In the genomic region with DNA sequence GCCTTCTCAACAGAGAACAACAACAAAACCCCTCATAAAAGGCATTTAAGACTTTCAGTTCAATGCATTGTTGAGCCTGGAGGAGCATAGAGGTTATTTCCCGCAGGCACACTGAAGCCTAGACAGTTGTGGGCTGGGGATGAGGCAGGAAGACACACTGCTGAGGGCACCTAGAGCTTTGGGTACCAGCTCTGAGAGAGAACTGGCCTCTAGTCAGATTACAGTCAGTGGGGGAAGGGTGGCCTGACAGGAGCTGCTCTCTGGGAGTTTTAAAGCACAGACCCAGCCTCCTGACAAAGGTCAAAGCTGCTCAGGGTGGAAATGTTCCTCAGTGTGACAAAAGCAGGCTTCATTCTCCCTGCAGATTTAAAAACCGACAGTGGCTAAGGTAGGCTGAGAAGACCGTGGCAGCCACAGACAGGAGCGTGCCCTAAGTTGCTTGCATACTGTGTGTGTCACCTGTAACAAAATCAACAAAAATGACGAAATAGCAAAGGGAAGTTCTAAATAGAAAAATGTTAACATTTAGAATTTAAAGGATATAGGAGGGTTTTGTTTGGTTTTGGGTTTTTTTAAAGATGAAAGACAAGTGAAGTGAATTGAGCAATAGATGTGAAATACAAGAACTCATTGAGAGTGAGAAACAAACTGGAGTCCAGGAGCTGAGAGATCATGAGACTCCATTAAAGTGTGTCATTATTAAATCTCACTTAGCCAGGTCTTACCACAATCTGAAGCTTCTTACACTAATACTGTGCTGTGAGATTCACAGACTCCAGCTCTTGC, we compare ENCODE assay signal across 35 mouse cellular contexts. TPM values are rescaled to one million over a fixed set of nuclear protein-coding genes. Genes with fewer than 3 reads are reported as not detected.
A peak's percentile ranks its signal among the peaks of the same experiment; 100 is the strongest.
DNase-seq lines count a peak whose midpoint lies in the region; ATAC-seq and TF ChIP-seq lines count a peak whose summit lies in the region.
"Had no signal": no experiment of that assay in that cellular context is flagged by ENCODE, and none has a peak within 500 bp of the region (broad histone marks: within the 10 kb centered on the region; RNA-seq: fewer than 3 reads in every experiment).

No protein-coding gene starts in this region.

- no peak overlapping the region for H3K4me2 ChIP-seq in lung, embryonic 15.5 days
- no peak overlapping the region for H3K4me2 ChIP-seq in liver, embryonic 11.5 days
- H3K4me2 ChIP-seq in liver, embryonic 14.5 days (ENCODE audit: low read depth), result no peak overlapping the region
- H3K4me2 ChIP-seq in hindbrain, postnatal 0 days (ENCODE audit: low read depth, low read length), result no peak overlapping the region
- H3K4me2 ChIP-seq: embryonic facial prominence, embryonic 12.5 days; forebrain, embryonic 15.5 days; heart, embryonic 12.5 days; hindbrain, embryonic 13.5 days; neural tube, embryonic 15.5 days; stomach, embryonic 15.5 days had no signal

- TF ChIP-seq EP300 in liver, embryonic 14.5 days (IDR thresholded peaks at IDR 0.05; ENCODE audit: low read depth), result no peak

- H3K9me3 ChIP-seq in lung, embryonic 15.5 days, result no peaks in the 10 kb centered on the region
- H3K9me3 ChIP-seq in liver, embryonic 11.5 days (ENCODE audit: control insufficient read depth, low read length), result no peaks in the 10 kb centered on the region
- no peaks in the 10 kb centered on the region for H3K9me3 ChIP-seq in liver, embryonic 14.5 days (ENCODE audit: control insufficient read depth, low read length)
- no peaks in the 10 kb centered on the region for H3K9me3 ChIP-seq in forebrain, embryonic 10.5 days
- no peaks in the 10 kb centered on the region for H3K9me3 ChIP-seq in hindbrain, postnatal 0 days (ENCODE audit: low read length)
- H3K9me3 ChIP-seq: embryonic facial prominence, embryonic 12.5 days; forebrain, embryonic 15.5 days; heart, embryonic 12.5 days; hindbrain, embryonic 13.5 days; neural tube, embryonic 15.5 days; stomach, embryonic 15.5 days had no signal

- H3K36me3 ChIP-seq in lung, embryonic 15.5 days, result peaks cover 55% of the 10 kb centered on the region
- H3K36me3 ChIP-seq in liver, embryonic 11.5 days (ENCODE audit: control insufficient read depth, insufficient read depth, low read length), result peaks cover 63% of the 10 kb centered on the region
- H3K36me3 ChIP-seq in liver, embryonic 14.5 days (replicated peaks; ENCODE audit: control insufficient read depth, insufficient read depth, low read depth), result peaks cover 15% of the 10 kb centered on the region
- peaks cover 99% of the 10 kb centered on the region for H3K36me3 ChIP-seq in forebrain, embryonic 10.5 days (replicated peaks)
- H3K36me3 ChIP-seq in hindbrain, postnatal 0 days (ENCODE audit: insufficient read depth, low read length), result peaks cover 72% of the 10 kb centered on the region

- TF ChIP-seq CTCF in liver, embryonic 14.5 days (IDR thresholded peaks at IDR 0.05; ENCODE audit: low read depth), result no peak
- TF ChIP-seq CTCF in hindbrain, postnatal 0 days (IDR thresholded peaks at IDR 0.05; ENCODE audit: low read depth), result no peak

- DNase-seq in lung, postnatal 10 days, result no peak
- DNase-seq in liver, embryonic 11.5 days (ENCODE audit: low spot score), result no peak
- DNase-seq in liver, embryonic 14.5 days (ENCODE audit: low read depth in 3 of 3, low spot score in 3 of 3), result no peak
- DNase-seq in lung, postnatal 25 days (ENCODE audit: low spot score), result peak; percentile 39
- no peak for DNase-seq in forebrain, embryonic 10.5 days (ENCODE audit: extremely low spot score, low spot score)
- DNase-seq in hindbrain, postnatal 0 days (ENCODE audit: low spot score), result no peak
- DNase-seq: adrenal gland, adult 2 months; adrenal gland, postnatal 36 days; B cell, adult 2 months; cerebellum, adult 8-10 months; cerebellum, postnatal 25 days; gastrocnemius, adult 2 months; heart, postnatal 4 days; kidney, adult 11 months; kidney, postnatal 25 days; midbrain, embryonic 14.5 days; retina, postnatal 1 day; right cerebral cortex, postnatal 14 days had no signal

- no peak for ATAC-seq in lung, embryonic 15.5 days (ENCODE audit: borderline replicate concordance, extremely low read depth, low FRiP score, low TSS enrichment)
- ATAC-seq in liver, embryonic 11.5 days (replicated peaks; ENCODE audit: low FRiP score), result peak; percentile 54; the same call in 1 of the 2 replicates
- 0 out of 2 replicates have a peak, but pooled peaks have one; percentile 35 for ATAC-seq in liver, embryonic 14.5 days (ENCODE audit: insufficient read depth)
- no peak for ATAC-seq in granulocyte monocyte progenitor cell, adult 5-6 weeks (replicated peaks; ENCODE audit: poor library complexity, severe bottlenecking)
- ATAC-seq in hindbrain, postnatal 0 days, result no peak
- ATAC-seq: forebrain, embryonic 15.5 days; inflammation-experienced regulatory T-cells, adult 6 months had no signal

- no peak overlapping the region for H3K4me3 ChIP-seq in lung, embryonic 15.5 days
- H3K4me3 ChIP-seq in liver, embryonic 11.5 days (ENCODE audit: low read depth, low read length), result no peak overlapping the region
- H3K4me3 ChIP-seq in liver, embryonic 14.5 days (ENCODE audit: insufficient read depth in 1 of 2, low read depth in 2 of 2, low read length in 2 of 2), result no peak overlapping the region
- no peak overlapping the region for H3K4me3 ChIP-seq in forebrain, embryonic 10.5 days
- no peak overlapping the region for H3K4me3 ChIP-seq in hindbrain, postnatal 0 days (ENCODE audit: low read length)
- H3K4me3 ChIP-seq: embryonic facial prominence, embryonic 12.5 days; forebrain, embryonic 15.5 days; gastrocnemius, adult 2 months; heart, embryonic 12.5 days; hindbrain, embryonic 13.5 days; layer of hippocampus, adult 2 months; left cerebral cortex, adult 2 months; neural tube, embryonic 15.5 days; stomach, embryonic 15.5 days had no signal

- H3K4me1 ChIP-seq in lung, embryonic 15.5 days, result peaks cover 6% of the 10 kb centered on the region; the same call in 1 of the 2 replicates
- no peaks in the 10 kb centered on the region; the same call in 1 of the 2 replicates for H3K4me1 ChIP-seq in liver, embryonic 11.5 days (replicated peaks; ENCODE audit: control insufficient read depth, insufficient read depth, low read length)
- H3K4me1 ChIP-seq in liver, embryonic 14.5 days (replicated peaks; ENCODE audit: control insufficient read depth in 2 of 2, insufficient read depth in 2 of 2, low read length in 1 of 2), result peaks cover 6 to 8% of the 10 kb centered on the region in 2 experiments
- no peaks in the 10 kb centered on the region for H3K4me1 ChIP-seq in forebrain, embryonic 10.5 days
- H3K4me1 ChIP-seq in hindbrain, postnatal 0 days (ENCODE audit: insufficient read depth, low read length), result no peaks in the 10 kb centered on the region
- H3K4me1 ChIP-seq: embryonic facial prominence, embryonic 12.5 days; forebrain, embryonic 15.5 days; heart, embryonic 12.5 days; hindbrain, embryonic 13.5 days; neural tube, embryonic 15.5 days; stomach, embryonic 15.5 days had no signal

- WGBS in lung, embryonic 15.5 days, result 70% methylated on average over 5 of the region's 5 CpGs
- 80% methylated on average over 5 of the region's 5 CpGs for WGBS in liver, embryonic 11.5 days
- 70% methylated on average over 5 of the region's 5 CpGs for WGBS in liver, embryonic 14.5 days (ENCODE audit: insufficient replicate concordance)
- 87% methylated on average over 5 of the region's 5 CpGs for WGBS in forebrain, embryonic 10.5 days
- 79% methylated on average over 5 of the region's 5 CpGs for WGBS in hindbrain, postnatal 0 days

- no peak overlapping the region for H3K9ac ChIP-seq in lung, embryonic 15.5 days
- no peak overlapping the region for H3K9ac ChIP-seq in liver, embryonic 11.5 days (ENCODE audit: low read depth, low read length)
- no peak overlapping the region for H3K9ac ChIP-seq in liver, embryonic 14.5 days (replicated peaks)
- H3K9ac ChIP-seq in hindbrain, postnatal 0 days (replicated peaks; ENCODE audit: low read length), result no peak overlapping the region
- H3K9ac ChIP-seq: embryonic facial prominence, embryonic 12.5 days; forebrain, embryonic 15.5 days; heart, embryonic 12.5 days; hindbrain, embryonic 13.5 days; neural tube, embryonic 15.5 days; stomach, embryonic 15.5 days had no signal

- no peaks in the 10 kb centered on the region for H3K27me3 ChIP-seq in lung, embryonic 15.5 days
- H3K27me3 ChIP-seq in liver, embryonic 11.5 days (replicated peaks; ENCODE audit: control insufficient read depth, insufficient read depth, low read length), result no peaks in the 10 kb centered on the region
- H3K27me3 ChIP-seq in liver, embryonic 14.5 days (ENCODE audit: control insufficient read depth, insufficient read depth, low read length), result no peaks in the 10 kb centered on the region
- no peaks in the 10 kb centered on the region for H3K27me3 ChIP-seq in forebrain, embryonic 10.5 days (ENCODE audit: poor library complexity, severe bottlenecking)
- no peaks in the 10 kb centered on the region for H3K27me3 ChIP-seq in hindbrain, postnatal 0 days (ENCODE audit: insufficient read depth, low read length)
- H3K27me3 ChIP-seq: embryonic facial prominence, embryonic 12.5 days; forebrain, embryonic 15.5 days; heart, embryonic 12.5 days; hindbrain, embryonic 13.5 days; neural tube, embryonic 15.5 days; stomach, embryonic 15.5 days had no signal

- 0 out of 2 replicates have a peak overlapping the region, but pooled peaks have one; percentile 1 for H3K27ac ChIP-seq in lung, embryonic 15.5 days
- no peak overlapping the region; the same call in 1 of the 2 replicates for H3K27ac ChIP-seq in liver, embryonic 11.5 days (ENCODE audit: low read depth, low read length)
- no peak overlapping the region for H3K27ac ChIP-seq in liver, embryonic 14.5 days
- H3K27ac ChIP-seq in forebrain, embryonic 10.5 days, result no peak overlapping the region
- no peak overlapping the region for H3K27ac ChIP-seq in hindbrain, postnatal 0 days
- H3K27ac ChIP-seq: embryonic facial prominence, embryonic 12.5 days; forebrain, embryonic 15.5 days; gastrocnemius, adult 2 months; hindbrain, embryonic 13.5 days; layer of hippocampus, adult 2 months; left cerebral cortex, adult 2 months; macrophage; neural tube, embryonic 15.5 days; stomach, embryonic 15.5 days had no signal

RNA-seq across cellular contexts. Expression of a gene that starts 29.4 kb away (rescaled TPM):
- polyA plus RNA-seq in lung, embryonic 15.5 days (2015; fragmentation: Nextera tagmentation; extraction: Ambion mirVana), result 1.8 and 5.7 TPM in 2 replicates
- polyA plus RNA-seq in liver, embryonic 11.5 days (2014; fragmentation: Nextera tagmentation; extraction: Ambion mirVana), result 9.2 and 10.1 TPM in 2 replicates
- 3.5 and 4.8 TPM in 2 replicates for polyA plus RNA-seq in liver, embryonic 14.5 days (2012; rRNA removed)
- 8.0 and 15.6 TPM in 2 replicates for polyA plus RNA-seq in liver, embryonic 14.5 days (2014; fragmentation: Nextera tagmentation; extraction: Ambion mirVana)
- 26.0 and 66.7 TPM in 2 replicates for total RNA-seq in granulocyte monocyte progenitor cell, adult 5-6 weeks (2014; fragmentation: Nextera tagmentation)
- total RNA-seq in granulocyte monocyte progenitor cell, adult 5-6 weeks (2017), result 104 TPM in 2 replicates
- polyA plus RNA-seq in forebrain, embryonic 10.5 days (2016; fragmentation: Nextera tagmentation; extraction: Ambion mirVana), result 6.0 and 13.2 TPM in 2 replicates
- total RNA-seq in hindbrain, postnatal 0 days (2014; rRNA removed), result 1.3 and 5.9 TPM in 2 replicates
- polyA plus RNA-seq in hindbrain, postnatal 0 days (2015; fragmentation: Nextera tagmentation; extraction: Ambion mirVana), result 4.0 and 7.7 TPM in 2 replicates
- polyA plus RNA-seq: forebrain, embryonic 15.5 days had no signal

RNA-seq across cellular contexts. Expression of a gene that starts 37.5 kb away (rescaled TPM):
- 0.14 and 0.60 TPM in 2 replicates for polyA plus RNA-seq in lung, embryonic 15.5 days (2015; fragmentation: Nextera tagmentation; extraction: Ambion mirVana)
- polyA plus RNA-seq in liver, embryonic 11.5 days (2014; fragmentation: Nextera tagmentation; extraction: Ambion mirVana), result 45.7 and 46.7 TPM in 2 replicates
- 19.9 and 21.6 TPM in 2 replicates for polyA plus RNA-seq in liver, embryonic 14.5 days (2012; rRNA removed)
- polyA plus RNA-seq in liver, embryonic 14.5 days (2014; fragmentation: Nextera tagmentation; extraction: Ambion mirVana), result 43.3 and 43.9 TPM in 2 replicates
- total RNA-seq in granulocyte monocyte progenitor cell, adult 5-6 weeks (2014; fragmentation: Nextera tagmentation), result not detected in 2 replicates
- total RNA-seq in granulocyte monocyte progenitor cell, adult 5-6 weeks (2017), result not detected in 2 replicates
- not detected in 2 replicates for polyA plus RNA-seq in forebrain, embryonic 10.5 days (2016; fragmentation: Nextera tagmentation; extraction: Ambion mirVana)
- not detected in 2 replicates for total RNA-seq in hindbrain, postnatal 0 days (2014; rRNA removed)
- polyA plus RNA-seq in hindbrain, postnatal 0 days (2015; fragmentation: Nextera tagmentation; extraction: Ambion mirVana), result not detected in 2 replicates
- total RNA-seq: adrenal gland, adult 2 months; adrenal gland, postnatal 36 days; gastrocnemius, adult 2 months; gastrocnemius, postnatal 4 days; layer of hippocampus, adult 2 months; layer of hippocampus, postnatal 14 days; left cerebral cortex, adult 2 months; left cerebral cortex, postnatal 36 days; megakaryocyte-erythroid progenitor cell, adult 5-6 weeks had no signal
- polyA plus RNA-seq: adrenal gland, adult 2 months; embryonic facial prominence, embryonic 12.5 days; forebrain, embryonic 15.5 days; hindbrain, embryonic 13.5 days; inflammation-experienced regulatory T-cells, adult 6 months; limb, embryonic 14.5 days; macrophage; midbrain, embryonic 14.5 days; neural tube, embryonic 15.5 days had no signal

RNA-seq across cellular contexts. Expression of a gene that starts 42.9 kb away (rescaled TPM):
- polyA plus RNA-seq in lung, embryonic 15.5 days (2015; fragmentation: Nextera tagmentation; extraction: Ambion mirVana), result 71.3 and 72.0 TPM in 2 replicates
- 60.6 and 61.1 TPM in 2 replicates for polyA plus RNA-seq in liver, embryonic 11.5 days (2014; fragmentation: Nextera tagmentation; extraction: Ambion mirVana)
- polyA plus RNA-seq in liver, embryonic 14.5 days (2012; rRNA removed), result 3.9 and 5.1 TPM in 2 replicates
- polyA plus RNA-seq in liver, embryonic 14.5 days (2014; fragmentation: Nextera tagmentation; extraction: Ambion mirVana), result 9.3 and 9.6 TPM in 2 replicates
- total RNA-seq in granulocyte monocyte progenitor cell, adult 5-6 weeks (2014; fragmentation: Nextera tagmentation), result 18.4 and 23.4 TPM in 2 replicates
- 40.1 and 46.9 TPM in 2 replicates for total RNA-seq in granulocyte monocyte progenitor cell, adult 5-6 weeks (2017)
- 42.0 and 52.5 TPM in 2 replicates for polyA plus RNA-seq in forebrain, embryonic 10.5 days (2016; fragmentation: Nextera tagmentation; extraction: Ambion mirVana)
- 17.6 and 18.3 TPM in 2 replicates for total RNA-seq in hindbrain, postnatal 0 days (2014; rRNA removed)
- 12.7 and 13.3 TPM in 2 replicates for polyA plus RNA-seq in hindbrain, postnatal 0 days (2015; fragmentation: Nextera tagmentation; extraction: Ambion mirVana)

Comparison
In these comparisons a context has a peak if more than half of its experiments do, and no peak if none do; other contexts are left out.
1. ATAC-seq: peak in liver, embryonic 11.5 days (single experiment) and liver, embryonic 14.5 days (single experiment); none in lung, embryonic 15.5 days (single experiment), granulocyte monocyte progenitor cell, adult 5-6 weeks (single experiment) and hindbrain, postnatal 0 days (single experiment).
2. RNA of a gene that starts 37.5 kb away (polyA plus RNA-seq): 45.7 to 46.7 TPM in liver, embryonic 11.5 days and 19.9 to 43.9 TPM in liver, embryonic 14.5 days; 0.14 to 0.60 TPM in lung, embryonic 15.5 days, not detected in forebrain, embryonic 10.5 days and not detected in hindbrain, postnatal 0 days; every median in the first group is over 10 times any median in the second.